Comparison of ENCODE assay signal across 9 mouse cellular contexts in the genomic region with DNA sequence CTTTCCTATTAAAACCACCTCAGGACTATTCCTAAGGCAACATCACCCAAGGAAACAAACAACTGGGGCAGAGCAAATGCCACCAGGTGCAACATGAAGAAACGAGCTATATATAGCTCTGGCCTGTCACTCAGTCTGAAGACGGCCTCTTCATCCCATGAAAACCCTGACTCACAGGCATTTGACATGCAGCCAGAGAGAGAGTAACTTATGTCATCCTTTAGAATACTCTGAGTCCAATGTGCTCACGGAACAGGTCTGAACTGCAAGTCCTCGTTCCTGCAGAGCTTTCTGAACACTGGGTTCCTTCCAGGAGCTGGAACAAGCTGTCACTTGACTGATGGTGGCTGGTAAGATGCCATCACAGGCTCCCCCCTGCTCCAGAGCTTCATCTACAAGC.
DNase-seq lines count a peak whose midpoint lies in the region; ATAC-seq and TF ChIP-seq lines count a peak whose summit lies in the region.
"Had no signal": no experiment of that assay in that cellular context is flagged by ENCODE, and none has a peak within 500 bp of the region (broad histone marks: within the 10 kb centered on the region; RNA-seq: fewer than 3 reads in every experiment).

No protein-coding gene starts in this region.

- H3K36me3 ChIP-seq in liver, embryonic 11.5 days (ENCODE audit: control insufficient read depth, insufficient read depth, low read length): no peaks in the 10 kb centered on the region

- no peak for DNase-seq in frontal cortex, postnatal 14 days (ENCODE audit: low spot score in 2 of 2)
- DNase-seq in MN1 (ENCODE audit: low spot score): peak; percentile 83
- peak; percentile 73 to 74 for DNase-seq in cerebellum, postnatal 25 days
- peak; percentile 53 to 64 for DNase-seq in layer of hippocampus, adult 2 months (ENCODE audit: low spot score in 2 of 2)
- no peak for DNase-seq in liver, embryonic 11.5 days (ENCODE audit: low spot score)
- DNase-seq in spleen, postnatal 14 days (ENCODE audit: low spot score in 2 of 2): no peak
- no peak for DNase-seq in embryo, embryonic 11 days

- no peak overlapping the region for H3K4me3 ChIP-seq in layer of hippocampus, adult 2 months
- no peak overlapping the region for H3K4me3 ChIP-seq in liver, embryonic 11.5 days (ENCODE audit: low read depth, low read length)

- no peak overlapping the region for H3K9ac ChIP-seq in liver, embryonic 11.5 days (ENCODE audit: low read depth, low read length)

- ATAC-seq in frontal cortex, adult (ENCODE audit: low TSS enrichment): peak; percentile 70
- no peak for ATAC-seq in liver, embryonic 11.5 days (replicated peaks; ENCODE audit: low FRiP score)

- peak overlapping the region; percentile 89 for H3K27ac ChIP-seq in layer of hippocampus, adult 2 months
- H3K27ac ChIP-seq in liver, embryonic 11.5 days (ENCODE audit: low read depth, low read length): no peak overlapping the region
- H3K27ac ChIP-seq: macrophage had no signal

- no peak for TF ChIP-seq CTCF in layer of hippocampus, adult 2 months (conservative IDR thresholded peaks at IDR 0.05)

- H3K9me3 ChIP-seq in liver, embryonic 11.5 days (ENCODE audit: control insufficient read depth, low read length): no peaks in the 10 kb centered on the region

- no peak overlapping the region for H3K4me2 ChIP-seq in liver, embryonic 11.5 days

- no peaks in the 10 kb centered on the region for H3K27me3 ChIP-seq in liver, embryonic 11.5 days (replicated peaks; ENCODE audit: control insufficient read depth, insufficient read depth, low read length)

- WGBS in liver, embryonic 11.5 days: 73% methylated on average over 4 of the region's 4 CpGs

- no peaks in the 10 kb centered on the region; the same call in 1 of the 2 replicates for H3K4me1 ChIP-seq in liver, embryonic 11.5 days (replicated peaks; ENCODE audit: control insufficient read depth, insufficient read depth, low read length)

Comparison
In these comparisons a context has a peak if more than half of its experiments do, and no peak if none do; other contexts are left out.
1. DNase-seq: peak in MN1 (single experiment), cerebellum, postnatal 25 days (2 of 2) and layer of hippocampus, adult 2 months (2 of 2); none in frontal cortex, postnatal 14 days (0 of 2), liver, embryonic 11.5 days (single experiment), spleen, postnatal 14 days (0 of 2) and embryo, embryonic 11 days (single experiment).